In genomic region chr1:81145576-81145975, GRCm38 (mm10) we compare ENCODE assay signal across 16 mouse cellular contexts.
"Had no signal": no experiment of that assay in that cellular context is flagged by ENCODE, and none has a peak within 500 bp of the region (broad histone marks: within the 10 kb centered on the region; RNA-seq: fewer than 3 reads in every experiment).

No protein-coding gene starts in this region.

- ATAC-seq: lung, postnatal 0 days; midbrain, embryonic 13.5 days; midbrain, embryonic 15.5 days had no signal

- H3K4me1 ChIP-seq: lung, embryonic 15.5 days; megakaryocyte, embryonic 14.5 days; midbrain, embryonic 13.5 days; midbrain, embryonic 15.5 days; neural tube, embryonic 12.5 days; stomach, embryonic 15.5 days had no signal

- H3K9ac ChIP-seq: lung, embryonic 15.5 days; midbrain, embryonic 13.5 days; midbrain, embryonic 15.5 days; neural tube, embryonic 12.5 days; stomach, embryonic 15.5 days had no signal

- H3K27me3 ChIP-seq: lung, embryonic 15.5 days; megakaryocyte, embryonic 14.5 days; midbrain, embryonic 13.5 days; midbrain, embryonic 15.5 days; neural tube, embryonic 12.5 days; stomach, embryonic 15.5 days had no signal

- H3K27ac ChIP-seq: lung, embryonic 15.5 days; macrophage; midbrain, embryonic 13.5 days; midbrain, embryonic 15.5 days; neural tube, embryonic 12.5 days; stomach, embryonic 15.5 days; stomach, postnatal 0 days had no signal

- H3K36me3 ChIP-seq: lung, embryonic 15.5 days; midbrain, embryonic 13.5 days; midbrain, embryonic 15.5 days; neural tube, embryonic 12.5 days; stomach, embryonic 15.5 days had no signal

- H3K4me2 ChIP-seq: lung, embryonic 15.5 days; midbrain, embryonic 11.5 days; midbrain, embryonic 13.5 days; midbrain, embryonic 15.5 days; neural tube, embryonic 12.5 days; stomach, embryonic 15.5 days had no signal

- H3K9me3 ChIP-seq: lung, embryonic 15.5 days; megakaryocyte, embryonic 14.5 days; midbrain, embryonic 13.5 days; midbrain, embryonic 15.5 days; neural tube, embryonic 12.5 days; stomach, embryonic 15.5 days had no signal

- H3K4me3 ChIP-seq: lung, embryonic 15.5 days; megakaryocyte, embryonic 14.5 days; midbrain, embryonic 13.5 days; midbrain, embryonic 15.5 days; neural tube, embryonic 12.5 days; stomach, embryonic 15.5 days had no signal

- DNase-seq: lung, postnatal 14 days; lung, postnatal 36 days; right cerebral cortex, postnatal 14 days; thymus, adult 2 months; thymus, postnatal 25 days; thymus, postnatal 4 days had no signal
